Mouse (Mus musculus): ENCODE results near the gene Spata25.
A peak's percentile ranks its signal among the peaks of the same experiment; 100 is the strongest.

The Spata25 gene

GRCm38 (mm10) chr2:164850061-164850460 lies 21.7 kb upstream of the Spata25 start:
- DNase-seq: no peak

GRCm38 (mm10) chr2:164845782-164846181 lies 17.4 kb upstream of the Spata25 start:
- peak; percentile 51 to 52 for DNase-seq

GRCm38 (mm10) chr2:164835164-164835563 lies 6.8 kb upstream of the Spata25 start:
- DNase-seq: no peak

GRCm38 (mm10) chr2:164834531-164834930 lies 6.2 kb upstream of the Spata25 start:
- peak; percentile 31 to 43 for DNase-seq

GRCm38 (mm10) chr2:164833314-164833959 lies 5.1 kb upstream of the Spata25 start, which contains the start of gene Neurl2:
TSS of gene Neurl2 (minus strand) at chr2:164833456.
- peak; percentile 95 to 97 for DNase-seq

GRCm38 (mm10) chr2:164832748-164833301 lies 4.5 kb upstream of the Spata25 start, which contains the start of gene Ctsa:
TSS of gene Ctsa (plus strand) at chr2:164832873.
- DNase-seq: peak; percentile 82 to 90

- no peak for DNase-seq
Observed at GRCm38 (mm10) chr2:164832032-164832747, 3.9 kb upstream of the Spata25 start.

- DNase-seq: peak in 1 of 2 experiments; percentile 32
Observed at GRCm38 (mm10) chr2:164831029-164831428, 2.7 kb upstream of the Spata25 start.

GRCm38 (mm10) chr2:164829090-164829489 lies 753 bp upstream of the Spata25 start:
- no peak for DNase-seq

GRCm38 (mm10) chr2:164827146-164827850 lies 1.0 kb downstream of the Spata25 start:
- no peak for DNase-seq

GRCm38 (mm10) chr2:164825521-164825920 lies 2.8 kb downstream of the Spata25 start:
- DNase-seq: no peak

- no peak for DNase-seq
Observed at GRCm38 (mm10) chr2:164823969-164824368, 4.4 kb downstream of the Spata25 start.

GRCm38 (mm10) chr2:164823181-164823585 lies 5.2 kb downstream of the Spata25 start:
- peak in 1 of 2 experiments; percentile 31 for DNase-seq

- DNase-seq: peak; percentile 100
Observed at GRCm38 (mm10) chr2:164822636-164823165, 5.6 kb downstream of the Spata25 start, which contains the start of gene Zswim1. TSS of gene Zswim1 (plus strand) at chr2:164822686.

- no peak for DNase-seq
Observed at GRCm38 (mm10) chr2:164821060-164821459, 7.3 kb downstream of the Spata25 start.

- peak in 1 of 2 experiments; percentile 38 for DNase-seq
Observed at GRCm38 (mm10) chr2:164817703-164818102, 10.6 kb downstream of the Spata25 start.

GRCm38 (mm10) chr2:164817206-164817605 lies 11.1 kb downstream of the Spata25 start:
- DNase-seq: no peak

- DNase-seq: no peak
Observed at GRCm38 (mm10) chr2:164815821-164816220, 12.5 kb downstream of the Spata25 start.

GRCm38 (mm10) chr2:164815348-164815747 lies 13.0 kb downstream of the Spata25 start:
- no peak for DNase-seq

- DNase-seq: no peak
Observed at GRCm38 (mm10) chr2:164813557-164813956, 14.8 kb downstream of the Spata25 start.

GRCm38 (mm10) chr2:164806614-164807013 lies 21.7 kb downstream of the Spata25 start:
- DNase-seq: no peak

- no peak for DNase-seq
Observed at GRCm38 (mm10) chr2:164805332-164805718, 23.0 kb downstream of the Spata25 start.
